Mouse (Mus musculus) mouse trophoblast stem cell (cell line): ENCODE data around the gene P4ha2.

Source experiments
- in situ Hi-C, 2 experiments: fragments of 300-500 bp; cut with MseI, MboI; formaldehyde crosslinking; loops; 2 replicates in 1 of 2; 3 replicates in 1 of 2; pipeline ENCODE4 v1.15.1; 2025

The P4ha2 gene

GRCm38 (mm10) chr11:54067996-54068519 is 31.8 kb upstream of the P4ha2 start:
- in situ Hi-C loops = no loop called here

- in situ Hi-C loops = no loop called here
Observed at GRCm38 (mm10) chr11:54068520-54069371, 31.1 kb upstream of the P4ha2 start, which contains the start of gene Pdlim4. TSS of gene Pdlim4 (minus strand) at chr11:54069014.

DNA sequence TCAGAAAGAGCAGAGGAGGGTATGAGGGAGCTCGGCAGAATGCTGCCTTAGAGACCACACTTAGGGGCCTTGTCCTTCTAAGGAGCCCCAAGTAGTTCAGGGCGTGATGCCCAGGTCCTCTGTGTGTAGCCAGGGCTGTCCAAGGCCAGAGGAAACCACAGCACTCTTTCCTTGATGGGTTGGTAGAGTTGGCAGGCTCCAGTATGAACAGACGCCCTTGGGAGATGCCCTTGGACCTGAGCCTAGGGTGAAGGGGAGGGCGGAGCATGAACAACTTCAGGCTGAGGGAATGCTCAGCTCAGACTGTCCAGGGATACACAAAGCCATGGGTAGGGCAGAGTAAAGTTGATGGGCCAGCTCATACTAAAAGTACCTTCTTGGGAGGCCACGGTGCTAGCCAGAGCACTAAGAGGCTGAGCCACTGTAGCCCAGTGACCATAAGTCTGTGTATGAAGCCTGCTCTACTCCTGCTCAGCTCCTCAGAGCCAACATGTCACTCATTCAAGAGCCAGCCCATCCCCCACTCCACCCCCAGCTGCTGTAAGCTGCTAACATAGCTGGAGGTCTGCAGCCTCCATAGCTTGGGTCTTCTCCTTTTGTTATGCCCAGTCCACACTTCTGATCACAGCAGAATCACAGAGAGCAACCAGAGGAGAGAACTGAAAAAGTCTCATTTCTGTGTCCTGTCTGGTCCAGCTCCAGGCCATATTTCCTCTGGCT is 28.0 kb upstream of the P4ha2 start:
- in situ Hi-C loops = no loop called here

GRCm38 (mm10) chr11:54073291-54073690 is 26.6 kb upstream of the P4ha2 start:
- in situ Hi-C loops = no loop called here

DNA sequence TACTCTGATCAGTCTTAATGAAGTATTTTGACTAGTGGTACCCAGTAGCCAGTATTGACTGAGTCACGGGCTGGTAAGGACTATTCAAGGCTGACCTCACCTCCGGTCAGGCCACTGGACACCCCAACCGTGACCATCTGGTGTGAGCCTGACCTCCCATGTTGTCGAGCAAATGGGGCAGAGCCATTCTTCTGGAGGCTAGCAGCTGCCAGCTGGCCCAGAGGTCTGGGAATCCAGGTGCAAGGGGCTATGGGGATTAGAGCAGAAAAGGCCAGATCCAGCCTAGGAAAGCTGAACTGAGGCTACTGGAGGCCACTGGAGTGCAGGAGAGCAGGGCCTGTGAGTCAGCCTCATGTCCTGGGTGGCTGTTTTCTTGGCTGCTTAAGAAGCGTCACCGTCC is 24.5 kb upstream of the P4ha2 start:
- in situ Hi-C loops = no loop called here

DNA sequence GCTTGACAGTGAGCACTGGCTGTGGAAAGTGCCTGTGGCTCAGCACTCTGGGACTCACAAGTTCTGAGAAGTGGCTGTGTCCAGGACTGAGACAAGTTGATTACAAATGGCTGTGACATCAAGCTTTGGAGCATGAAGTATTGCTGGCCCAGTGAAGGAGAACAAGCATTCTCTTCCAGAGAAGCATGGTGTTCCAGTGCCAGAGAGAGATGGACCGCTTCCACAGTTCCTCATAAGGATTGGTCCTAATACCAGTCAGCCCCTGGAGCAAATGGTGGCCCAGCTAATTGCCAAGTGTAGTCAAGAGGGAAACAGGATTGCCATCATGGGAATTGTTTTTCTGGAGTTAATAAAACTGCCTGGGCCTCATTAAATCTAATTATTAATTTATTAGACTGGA is 23.8 kb upstream of the P4ha2 start:
- in situ Hi-C loops = no loop called here

DNA sequence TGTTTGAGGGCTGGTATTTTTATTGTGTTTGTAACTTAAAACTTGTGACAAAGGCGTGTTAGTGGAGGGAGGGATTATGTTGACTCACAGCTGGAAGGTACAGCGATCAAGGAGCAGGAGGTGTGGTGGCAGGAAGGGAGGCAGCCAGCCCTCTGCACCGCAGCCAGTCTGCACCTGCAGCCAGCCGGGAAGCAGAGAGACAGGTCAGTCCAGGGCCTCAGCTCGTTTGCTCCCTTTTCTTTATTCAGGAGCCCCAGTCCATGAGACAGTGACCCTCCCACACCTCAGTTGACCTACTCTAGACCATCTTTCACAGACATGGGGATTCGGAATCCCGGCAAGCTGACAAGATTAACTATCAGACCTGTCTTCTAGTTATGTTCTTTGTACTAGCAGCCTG is 19.5 kb upstream of the P4ha2 start:
- in situ Hi-C loops = no loop called here

DNA sequence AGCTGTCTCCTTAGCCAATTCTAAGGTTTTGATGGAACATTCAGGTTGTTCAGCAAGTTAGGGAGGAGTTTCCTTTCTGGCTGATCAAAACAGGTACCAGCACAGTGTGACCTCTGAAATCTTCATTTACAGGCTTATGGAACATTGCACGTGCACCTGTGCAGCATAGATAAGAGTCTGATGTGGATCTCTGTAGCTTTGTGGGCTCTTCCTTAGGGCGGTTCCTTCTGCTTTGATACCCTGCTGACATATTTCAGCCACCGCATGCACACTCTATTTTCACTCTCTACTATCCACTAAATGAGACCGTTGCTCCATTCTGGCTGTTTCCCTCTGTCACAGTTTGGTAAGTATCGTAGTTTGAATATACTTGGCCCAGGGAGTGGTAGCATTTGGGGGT is 17.2 kb upstream of the P4ha2 start:
- in situ Hi-C loops = no loop called here

GRCm38 (mm10) chr11:54084976-54085375 is 14.9 kb upstream of the P4ha2 start:
- in situ Hi-C loops = loop anchor here (5.0 kb wide), 1 partner anchor 83 kb away; no protein-coding TSS in a partner anchor

DNA sequence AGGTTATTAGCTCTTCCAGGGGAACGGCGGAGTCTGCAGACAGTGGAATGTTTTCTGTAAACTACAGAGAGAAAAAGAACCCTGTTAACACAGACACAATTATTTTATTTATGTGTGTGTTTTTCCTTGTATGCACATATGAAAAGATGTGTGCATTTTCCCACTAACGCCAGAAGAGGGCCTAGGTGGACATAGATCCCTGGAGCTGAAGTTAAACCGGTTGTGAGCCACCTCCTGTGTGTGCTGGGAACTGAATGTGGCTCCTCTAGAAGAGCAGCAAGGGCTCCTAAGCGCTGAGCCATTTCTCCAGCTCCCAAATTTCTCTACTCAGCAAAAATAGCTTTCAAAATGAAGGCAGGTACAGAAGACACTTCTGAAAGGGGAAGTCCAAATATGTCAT is 14.1 kb upstream of the P4ha2 start:
- in situ Hi-C loops = loop anchor here (5.0 kb wide), 1 partner anchor 84 kb away; no protein-coding TSS in a partner anchor

GRCm38 (mm10) chr11:54088253-54088946 is 11.5 kb upstream of the P4ha2 start:
- in situ Hi-C loops = loop anchor here (5.0 kb wide), 1 partner anchor 86 kb away; no protein-coding TSS in a partner anchor

GRCm38 (mm10) chr11:54088947-54089317 is 11.0 kb upstream of the P4ha2 start:
- in situ Hi-C loops = loop anchor here (5.0 kb wide), 1 partner anchor 87 kb away; no protein-coding TSS in a partner anchor

DNA sequence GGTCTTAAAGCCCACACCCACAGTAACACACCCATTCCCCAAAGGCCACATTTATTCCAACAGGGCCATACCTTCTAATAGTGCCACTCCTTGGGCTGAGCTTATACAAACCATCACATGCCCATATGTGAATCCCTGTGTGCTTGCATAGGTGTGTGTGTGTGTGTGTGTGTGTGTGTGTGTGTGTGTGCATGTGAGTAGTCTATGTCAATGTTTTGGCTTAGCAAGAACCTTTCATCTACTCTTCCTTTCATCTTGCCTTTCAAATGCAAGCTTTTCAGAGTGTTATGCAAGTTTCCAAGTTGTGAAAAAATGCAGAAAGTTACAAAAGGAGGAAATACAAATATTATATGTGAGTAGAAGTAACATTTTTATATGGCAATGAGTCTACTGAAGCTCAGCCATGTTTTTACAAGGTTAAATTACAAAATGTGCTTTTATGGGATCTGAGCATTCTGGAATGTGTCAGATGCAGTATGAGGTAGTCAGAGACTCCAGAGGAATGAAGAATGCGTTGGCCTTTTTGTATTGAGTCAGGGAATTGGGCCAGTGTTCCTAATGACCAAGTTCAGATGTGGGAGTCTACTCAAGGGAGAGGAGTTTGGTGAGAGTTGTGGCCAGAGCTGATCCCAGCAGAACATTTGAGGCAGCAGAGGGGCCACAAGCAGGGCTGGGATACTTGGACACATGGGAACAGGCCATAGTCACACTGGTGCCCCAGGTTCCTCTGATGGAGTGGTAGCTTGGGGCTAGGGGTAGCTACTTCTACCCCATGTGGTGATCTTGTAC is 9.6 kb upstream of the P4ha2 start:
- in situ Hi-C loops = no loop called here

DNA sequence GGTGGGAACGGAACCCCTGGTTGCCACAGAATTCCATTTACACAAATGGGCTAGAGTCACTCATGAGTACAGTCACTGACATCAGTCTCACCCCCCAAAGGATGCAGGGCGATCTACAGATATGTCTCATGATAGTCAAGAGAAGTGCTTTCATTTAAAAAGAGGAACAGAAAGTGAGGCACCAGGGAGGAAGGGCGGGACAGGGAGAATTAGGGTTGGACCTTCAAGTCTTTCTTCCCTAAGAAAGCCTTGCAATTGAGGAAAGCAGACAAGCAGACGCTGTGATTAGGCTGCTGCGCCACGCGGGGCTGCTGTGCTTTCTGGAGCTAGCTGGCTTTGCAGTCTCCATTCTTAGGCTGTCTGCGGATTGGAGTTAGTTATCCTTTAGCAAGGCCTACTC is 8.2 kb upstream of the P4ha2 start:
- in situ Hi-C loops = no loop called here

- in situ Hi-C loops = no loop called here
Observed at GRCm38 (mm10) chr11:54092188-54092587, 7.7 kb upstream of the P4ha2 start.

GRCm38 (mm10) chr11:54093000-54093399 is 6.9 kb upstream of the P4ha2 start:
- in situ Hi-C loops = no loop called here

DNA sequence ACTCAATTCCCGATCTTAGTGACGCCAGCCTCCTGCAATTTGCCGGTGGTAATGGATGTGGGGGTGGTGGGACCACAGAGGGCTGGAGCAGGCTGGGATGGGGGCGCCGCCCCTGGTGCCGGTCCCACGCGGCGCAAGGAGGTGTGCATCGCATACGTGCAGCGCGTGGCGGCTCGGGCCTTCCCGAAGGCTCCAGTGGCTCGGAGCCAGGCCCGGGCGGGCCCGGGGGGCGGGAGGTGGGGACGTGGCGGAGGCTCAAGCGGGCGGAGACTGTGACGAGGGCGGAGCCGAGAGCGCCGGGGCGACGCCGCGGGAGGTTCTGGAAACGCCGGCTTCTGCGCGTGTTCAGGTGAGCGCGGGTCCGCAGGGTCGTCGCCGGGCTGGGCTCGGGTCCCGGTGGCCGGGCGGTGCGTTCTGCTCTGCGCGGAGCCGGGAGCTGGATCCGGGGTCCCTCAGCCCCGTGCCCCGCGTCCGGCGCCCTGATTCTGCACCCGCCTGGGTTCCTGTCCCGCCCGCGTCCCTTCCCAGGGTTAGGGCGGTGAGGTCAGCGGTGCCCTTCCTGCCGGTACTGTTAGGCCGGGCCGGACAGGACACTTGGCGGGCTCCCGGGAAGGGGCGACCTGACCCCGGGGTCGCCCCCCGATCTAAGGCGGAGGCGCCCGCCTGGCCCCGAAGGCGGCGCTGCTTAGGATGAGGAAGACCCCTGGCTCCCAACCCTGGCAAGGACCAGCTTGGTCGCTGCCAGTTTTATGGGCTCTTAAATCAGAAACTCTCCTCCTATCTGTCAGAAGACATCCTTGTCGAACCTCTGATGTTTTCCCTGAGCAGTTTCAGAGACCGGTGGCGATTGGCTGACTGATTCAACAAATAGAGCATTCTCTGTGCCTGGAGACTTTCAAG is 1.0 kb downstream of the P4ha2 start:
- in situ Hi-C loops = no loop called here

DNA sequence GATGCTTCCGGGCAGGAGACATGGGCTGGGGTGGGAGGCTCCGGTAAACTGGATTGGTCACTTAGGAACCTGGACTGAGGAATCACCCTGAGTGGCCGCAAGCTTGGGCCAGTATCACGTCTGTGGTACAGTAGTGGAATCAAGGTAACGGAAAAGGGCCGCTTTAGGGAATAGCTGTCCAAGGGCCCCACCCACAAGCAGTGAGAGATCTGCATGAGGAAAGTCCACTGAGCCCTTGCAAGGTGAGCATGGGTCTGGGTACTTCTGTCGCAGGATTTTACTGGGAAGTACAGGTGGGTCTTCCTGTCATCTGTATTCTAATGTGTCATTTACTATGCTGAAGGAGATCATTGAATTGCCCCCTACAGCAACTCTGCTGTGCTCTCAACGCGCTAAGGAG is 1.8 kb downstream of the P4ha2 start:
- in situ Hi-C loops = no loop called here

DNA sequence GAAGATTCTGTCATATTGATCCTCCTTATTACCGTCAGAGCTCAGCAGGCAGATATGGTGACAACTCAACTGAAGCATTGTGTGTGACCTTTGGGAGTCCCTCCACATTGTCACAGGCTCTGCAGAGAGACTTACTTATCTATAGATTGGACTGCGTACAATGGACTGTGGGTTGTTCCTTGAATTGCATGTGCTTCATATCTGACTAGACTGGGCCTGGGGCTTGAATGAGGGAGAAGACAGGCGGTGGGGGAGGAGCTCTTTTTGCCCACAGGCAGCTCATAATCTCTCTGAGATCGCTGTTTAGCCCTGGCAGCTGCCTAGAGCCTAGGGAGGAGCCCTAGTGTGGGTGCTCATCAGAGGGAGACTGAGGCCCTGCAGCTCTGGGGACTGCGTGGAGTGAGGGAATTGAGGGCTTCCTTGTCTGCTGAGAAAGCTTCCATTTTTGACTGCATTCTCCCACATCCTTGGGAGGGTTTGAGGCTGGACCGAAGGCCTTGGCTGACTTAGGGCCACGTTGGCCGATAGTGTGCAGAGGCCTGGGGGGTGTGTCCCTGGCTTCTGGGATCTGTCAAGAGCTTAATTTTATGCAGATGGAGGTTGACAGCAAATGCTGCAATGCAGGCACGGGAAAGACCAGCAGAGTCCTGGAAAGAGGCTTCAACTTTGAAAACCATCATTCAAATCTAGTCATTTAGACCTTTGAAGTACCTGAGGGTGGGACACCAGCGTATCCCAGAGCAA is 3.0 kb downstream of the P4ha2 start:
- in situ Hi-C loops = no loop called here
